Mouse (Mus musculus) kidney, postnatal 0 days (tissue): Measurements from ENCODE around the gene Caprin1. TPM values are rescaled to one million over a fixed set of nuclear protein-coding genes. Genes with fewer than 3 reads are reported as not detected.

Experiments used
- ATAC-seq: fragments of 200-750 bp; cut with Nextera tagmentation; replicated peaks from 2 replicates; pipeline ENCODE4 v1.8.0; 2017; ENCODE audit warnings: low read depth, moderate number of reproducible peaks, moderate TSS enrichment, moderate library complexity; ENCODE audit not compliant: low FRiP score
- DNase-seq: peaks from one replicate; pipeline ENCODE4 v3.0.0-alpha.2; 2016; ENCODE audit warnings: low spot score
- H3K27ac ChIP-seq: fragments of 300-500 bp; sonication (generic); 2 replicates; pipeline ENCODE4 v1.5.1; 2014; ENCODE audit warnings: mild to moderate bottlenecking
- H3K27me3 ChIP-seq: fragments of 300-500 bp; sonication (generic); 2 replicates; pipeline ENCODE4 v1.6.1; 2014; ENCODE audit warnings: low read length, mixed read lengths; ENCODE audit not compliant: insufficient read depth
- H3K36me3 ChIP-seq: fragments of 300-500 bp; sonication (generic); 2 replicates; pipeline ENCODE4 v1.6.1; 2014; ENCODE audit warnings: low read length, mixed read lengths; ENCODE audit not compliant: insufficient read depth
- H3K4me1 ChIP-seq: fragments of 300-500 bp; sonication (generic); replicated peaks from 2 replicates; pipeline ENCODE4 v1.6.1; 2014; ENCODE audit warnings: antibody characterized with exemption, low read length, mixed read lengths; ENCODE audit not compliant: insufficient read depth
- H3K4me2 ChIP-seq: fragments of 300-500 bp; sonication (generic); 2 replicates; pipeline ENCODE4 v1.6.1; 2014; ENCODE audit warnings: mild to moderate bottlenecking, low read length, moderate library complexity, mixed read lengths
- H3K4me3 ChIP-seq: fragments of 300-500 bp; sonication (generic); replicated peaks from 2 replicates; pipeline ENCODE4 v1.5.1; 2014; ENCODE audit warnings: low read depth, low read length
- H3K9ac ChIP-seq: fragments of 300-500 bp; sonication (generic); 2 replicates; pipeline ENCODE4 v1.6.1; 2014; ENCODE audit warnings: low read depth, low read length
- H3K9me3 ChIP-seq: fragments of 300-500 bp; sonication (generic); replicated peaks from 2 replicates; pipeline ENCODE4 v1.6.1; 2016; ENCODE audit warnings: low read length, inconsistent platforms, mixed read lengths
- CTCF ChIP-seq: IDR thresholded peaks from 2 replicates; pipeline ENCODE4 v1.5.1; 2016; ENCODE audit warnings: antibody characterized with exemption, low read depth, mild to moderate bottlenecking, moderate library complexity
- WGBS: fragments of 180-500 bp; shearing (Covaris S2); extraction: QIAGEN DNeasy Blood & Tissue Kit; methylation state at CpG from one replicate; pipeline ENCODE4 v1.1.7; 2014; 5-methylcytosine and 5-hydroxymethylcytosine counted together
- polyA plus RNA-seq: library from polyadenylated mRNA; unstranded; fragments of >200 nt; fragmentation: Nextera tagmentation; extraction: Ambion mirVana; gene quantifications from 2 replicates; pipeline ENCODE4 v1.2.1, GENCODE M21; 2015

The Caprin1 gene
- polyA plus RNA-seq, 1 experiment from 2014 or later: 206 TPM

GRCm38 (mm10) chr2:103745481-103745880, 52.0 kb downstream of the Caprin1 start:
- Histone ChIP-seq H3K36me3 (peaks cover 21% of the 10 kb centered on the region; the same call in 1 of the 2 replicates), H3K27ac (no peak overlapping the region), H3K4me3 (no peak overlapping the region), H3K4me2 (no peak overlapping the region), H3K9me3 (no peaks in the 10 kb centered on the region), H3K27me3 (no peaks in the 10 kb centered on the region), H3K9ac (no peak overlapping the region), H3K4me1 (no peaks in the 10 kb centered on the region)
- DNase-seq (no peak), ATAC-seq (no peak)
- TF ChIP-seq CTCF: no peak
- 87% methylated on average over 5 of the region's 5 CpGs for WGBS

DNA sequence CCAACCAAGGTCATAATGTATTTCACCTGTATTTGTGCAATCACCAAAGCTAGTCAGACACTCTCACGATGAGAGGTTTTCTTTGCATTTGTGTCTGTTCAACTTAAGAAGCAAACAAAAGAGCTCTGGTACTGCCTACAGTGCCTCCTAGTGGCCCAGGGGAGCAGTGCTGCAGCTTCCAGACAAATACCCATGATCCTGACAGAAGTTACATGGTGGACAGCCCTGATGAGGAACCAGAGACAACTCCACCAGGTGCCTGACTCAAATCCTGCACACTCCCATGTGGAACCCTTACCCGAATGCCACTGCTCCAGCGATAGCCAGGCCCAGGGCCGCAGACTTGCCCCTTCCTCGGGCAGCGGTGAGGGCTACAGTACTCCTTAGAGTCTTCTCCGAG, 53.5 kb downstream of the Caprin1 start:
- WGBS: 77% methylated on average over 7 of the region's 7 CpGs
- no peak for ATAC-seq
- Histone ChIP-seq H3K4me3 (no peak overlapping the region), H3K4me1 (no peaks in the 10 kb centered on the region), H3K36me3 (peaks cover 14% of the 10 kb centered on the region; the same call in 1 of the 2 replicates), H3K4me2 (no peak overlapping the region), H3K9me3 (no peaks in the 10 kb centered on the region), H3K9ac (no peak overlapping the region), H3K27me3 (no peaks in the 10 kb centered on the region), H3K27ac (no peak overlapping the region)
- peak; percentile 60 for DNase-seq
- TF ChIP-seq CTCF: peak; percentile 83

DNA sequence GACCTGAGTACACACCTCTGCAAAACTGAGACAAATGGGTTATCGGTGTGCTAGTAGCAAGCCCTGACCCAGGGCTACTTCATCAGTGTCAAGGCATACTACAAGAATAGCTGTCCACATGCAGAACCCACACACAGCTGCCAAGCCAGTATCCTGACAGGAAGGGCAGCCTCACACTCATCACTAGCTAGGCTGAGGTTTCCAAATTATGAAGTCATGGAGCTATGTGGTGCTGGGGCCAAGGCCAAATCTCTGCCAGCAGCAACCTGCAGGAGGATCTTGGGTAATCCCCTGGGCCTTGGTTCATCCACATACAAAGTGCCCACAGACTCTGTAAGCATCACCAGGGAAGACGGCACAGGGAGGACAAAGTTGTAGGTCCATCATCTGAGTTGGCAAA, 53.9 kb downstream of the Caprin1 start:
- Histone ChIP-seq H3K27ac (no peak overlapping the region), H3K9me3 (no peaks in the 10 kb centered on the region), H3K9ac (no peak overlapping the region), H3K4me2 (no peak overlapping the region), H3K4me3 (no peak overlapping the region), H3K27me3 (no peaks in the 10 kb centered on the region), H3K4me1 (no peaks in the 10 kb centered on the region), H3K36me3 (peaks cover 14% of the 10 kb centered on the region; the same call in 1 of the 2 replicates)
- ATAC-seq: no peak
- no peak for DNase-seq
- WGBS: 96% methylated on average over 2 of the region's 2 CpGs
- no peak for TF ChIP-seq CTCF

GRCm38 (mm10) chr2:103742821-103743220, 54.6 kb downstream of the Caprin1 start:
- Histone ChIP-seq H3K36me3 (peaks cover 8% of the 10 kb centered on the region; the same call in 1 of the 2 replicates), H3K4me2 (no peak overlapping the region), H3K27ac (no peak overlapping the region), H3K27me3 (no peaks in the 10 kb centered on the region), H3K9ac (no peak overlapping the region), H3K9me3 (no peaks in the 10 kb centered on the region), H3K4me3 (no peak overlapping the region), H3K4me1 (no peaks in the 10 kb centered on the region)
- 96% methylated on average over 6 of the region's 6 CpGs for WGBS
- DNase-seq (no peak), ATAC-seq (no peak)
- no peak for TF ChIP-seq CTCF

DNA sequence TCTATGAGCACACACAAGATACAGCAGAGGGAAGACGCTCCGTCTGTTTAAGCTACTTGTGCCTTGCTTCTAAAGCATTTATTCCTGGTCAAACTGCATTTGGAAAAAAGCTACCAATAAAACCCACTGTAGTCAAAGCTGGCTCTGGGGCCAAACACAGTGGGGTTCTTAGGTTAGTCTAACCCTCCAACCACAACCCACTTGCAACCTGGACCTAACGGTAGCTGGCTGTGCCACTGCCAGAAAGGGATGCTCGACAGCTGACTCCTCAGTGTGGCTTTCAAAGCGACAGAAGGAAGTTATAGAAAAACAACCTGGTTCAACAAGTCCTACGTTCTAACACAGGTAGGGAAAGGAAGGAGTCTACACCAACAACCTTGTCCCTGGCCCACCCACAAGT, 66.0 kb downstream of the Caprin1 start:
- Histone ChIP-seq H3K4me2 (no peak overlapping the region), H3K27ac (no peak overlapping the region), H3K4me1 (no peaks in the 10 kb centered on the region), H3K9ac (no peak overlapping the region), H3K4me3 (no peak overlapping the region), H3K36me3 (peaks cover 68% of the 10 kb centered on the region), H3K27me3 (no peaks in the 10 kb centered on the region), H3K9me3 (no peaks in the 10 kb centered on the region)
- DNase-seq: no peak
- no peak for TF ChIP-seq CTCF
- WGBS: 90% methylated on average over 6 of the region's 6 CpGs
- no peak for ATAC-seq

GRCm38 (mm10) chr2:103730999-103731398, 66.5 kb downstream of the Caprin1 start:
- Histone ChIP-seq H3K4me3 (no peak overlapping the region), H3K9ac (no peak overlapping the region), H3K4me2 (no peak overlapping the region), H3K36me3 (peaks cover 72% of the 10 kb centered on the region), H3K9me3 (no peaks in the 10 kb centered on the region), H3K4me1 (no peaks in the 10 kb centered on the region), H3K27ac (no peak overlapping the region), H3K27me3 (no peaks in the 10 kb centered on the region)
- 82% methylated on average over 8 of the region's 8 CpGs for WGBS
- DNase-seq: no peak
- no peak for ATAC-seq
- peak; percentile 3; the same call in 1 of the 2 replicates for TF ChIP-seq CTCF

- no peak for ATAC-seq
- no peak for TF ChIP-seq CTCF
Measured at GRCm38 (mm10) chr2:103728027-103728540, 69.4 kb downstream of the Caprin1 start.

More at GRCm38 (mm10) chr2:103728027-103728540, 69.4 kb downstream of the Caprin1 start:
- no peak overlapping the region for H3K4me3 ChIP-seq
- no peak overlapping the region for H3K9ac ChIP-seq
- H3K27ac ChIP-seq: no peak overlapping the region
- no peak overlapping the region for H3K4me2 ChIP-seq
- H3K36me3 ChIP-seq: peaks cover 62% of the 10 kb centered on the region
- H3K9me3 ChIP-seq: no peaks in the 10 kb centered on the region
- no peaks in the 10 kb centered on the region for H3K27me3 ChIP-seq
- no peak for DNase-seq
- WGBS: 81% methylated on average over 12 of the region's 12 CpGs
- no peaks in the 10 kb centered on the region for H3K4me1 ChIP-seq
